Mouse (Mus musculus) left cerebral cortex, postnatal 4 days (tissue): ENCODE measurements around the gene Map2k6. TPM values are rescaled to one million over a fixed set of nuclear protein-coding genes. Genes with fewer than 3 reads are reported as not detected.
"Not testable (repeated sequence)": the region's sequence is repeated elsewhere in the genome, so short reads cannot be mapped to it uniquely, and the experiment has no call there.

Experiments
- DNase-seq: peaks from one replicate; pipeline ENCODE4 v3.0.0-alpha.2; 2022
- intact Hi-C: fragments of 180-260 bp; cut with DNase I; formaldehyde crosslinking; loops from one replicate; pipeline ENCODE4 v1.15.1; 2025
- total RNA-seq, 2 experiments: library from RNA; stranded (reverse); gene quantifications; 2 replicates each; pipeline ENCODE4 v1.2.3; 2021

The Map2k6 gene
- total RNA-seq: 10 to 100 TPM; 33.0 to 35.7 TPM

GRCm38 (mm10) chr11:110398553-110399239 lies at the start of gene Map2k6:
Gene Map2k6 (plus strand): TSS chr11:110399122.
- DNase-seq: peak; percentile 81
- intact Hi-C loops: no loop called here

DNA sequence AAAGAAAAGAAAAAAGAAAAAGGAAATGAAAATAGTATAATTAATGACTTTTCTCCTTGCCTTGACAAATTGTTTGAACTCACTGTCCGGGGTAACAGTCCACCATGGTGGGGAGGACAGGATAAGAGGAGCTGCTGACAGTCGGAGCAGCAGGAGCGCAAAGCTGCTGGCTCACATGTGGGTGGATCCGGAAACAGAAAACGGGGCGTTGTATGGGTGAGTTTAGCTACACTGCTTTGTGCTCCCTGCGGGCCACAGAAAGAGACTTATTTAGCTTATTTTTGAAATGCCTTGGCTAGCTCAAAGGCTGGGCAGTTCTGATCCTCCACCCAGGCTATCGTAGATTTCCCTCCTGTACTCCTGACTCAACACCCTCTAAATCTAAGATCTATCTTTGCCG lies 44.7 kb upstream of the Map2k6 start:
- DNase-seq: no peak
- intact Hi-C loops: loop anchor here (5.0 kb wide), 1 partner anchor 143 kb away; no protein-coding TSS in a partner anchor

- intact Hi-C loops, DNase-seq: not testable (repeated sequence)
Measured at GRCm38 (mm10) chr11:110355131-110355530, 43.8 kb upstream of the Map2k6 start.

- peak; percentile 13 for DNase-seq
- intact Hi-C loops: no loop called here
Measured at GRCm38 (mm10) chr11:110357756-110358551, 41.0 kb upstream of the Map2k6 start.

DNA sequence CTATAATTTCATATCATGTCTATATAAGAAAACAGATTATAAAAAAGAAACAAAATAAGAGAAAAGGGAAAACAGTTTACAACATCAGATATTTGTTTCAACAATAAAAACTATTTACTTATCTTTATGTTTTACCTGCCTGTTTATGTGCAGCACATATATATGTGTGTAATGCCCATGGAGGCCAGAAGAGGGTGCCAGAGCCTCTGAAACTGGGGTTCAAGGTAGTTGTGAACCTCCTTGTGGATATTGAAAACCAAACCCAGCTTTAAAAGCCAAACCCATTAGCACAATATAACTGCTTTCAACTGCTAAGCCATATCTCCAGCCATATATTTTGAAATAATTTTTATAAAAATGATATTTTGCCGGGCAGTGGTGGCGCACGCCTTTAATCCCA lies 33.9 kb upstream of the Map2k6 start:
- intact Hi-C loops: no loop called here
- DNase-seq: peak; percentile 64

GRCm38 (mm10) chr11:110366902-110367301 lies 32.0 kb upstream of the Map2k6 start:
- no peak for DNase-seq
- intact Hi-C loops: no loop called here

GRCm38 (mm10) chr11:110367638-110368037 lies 31.3 kb upstream of the Map2k6 start:
- no peak for DNase-seq
- intact Hi-C loops: no loop called here

DNA sequence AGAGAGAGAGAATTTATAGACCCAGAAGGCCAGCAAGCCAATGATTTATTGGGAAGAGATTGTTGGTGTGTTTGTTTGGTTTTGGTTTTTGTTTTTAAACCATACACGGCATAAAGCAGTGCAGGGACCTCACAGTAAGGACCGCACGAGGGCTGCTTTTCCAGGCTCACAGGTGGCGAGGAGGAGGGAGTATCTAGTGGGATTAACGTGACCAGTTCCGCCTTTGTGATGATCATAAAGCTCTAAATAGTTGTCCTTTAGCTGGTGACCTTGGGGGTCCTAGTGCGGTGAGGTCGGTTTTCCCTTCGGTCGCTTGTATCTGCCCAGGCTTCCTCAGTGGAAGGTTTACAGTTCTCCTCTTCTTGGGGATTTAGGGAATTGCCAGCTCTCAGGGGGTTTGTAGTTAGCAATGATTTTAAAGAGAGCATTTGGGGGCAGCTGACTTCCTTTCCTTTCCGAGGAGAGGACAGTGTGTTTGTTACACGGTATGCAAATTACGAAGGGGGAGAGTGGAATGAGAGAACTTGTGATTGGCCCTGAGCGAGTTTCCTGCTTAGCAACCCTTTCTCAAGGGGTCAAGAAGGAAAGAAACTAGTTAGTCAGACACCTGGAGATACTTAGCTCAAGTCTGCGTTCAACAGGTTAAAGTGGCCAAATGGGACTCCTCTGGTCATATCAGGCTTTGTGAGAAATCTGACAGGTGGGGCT lies 29.5 kb upstream of the Map2k6 start:
- intact Hi-C loops: no loop called here
- DNase-seq: no peak

DNA sequence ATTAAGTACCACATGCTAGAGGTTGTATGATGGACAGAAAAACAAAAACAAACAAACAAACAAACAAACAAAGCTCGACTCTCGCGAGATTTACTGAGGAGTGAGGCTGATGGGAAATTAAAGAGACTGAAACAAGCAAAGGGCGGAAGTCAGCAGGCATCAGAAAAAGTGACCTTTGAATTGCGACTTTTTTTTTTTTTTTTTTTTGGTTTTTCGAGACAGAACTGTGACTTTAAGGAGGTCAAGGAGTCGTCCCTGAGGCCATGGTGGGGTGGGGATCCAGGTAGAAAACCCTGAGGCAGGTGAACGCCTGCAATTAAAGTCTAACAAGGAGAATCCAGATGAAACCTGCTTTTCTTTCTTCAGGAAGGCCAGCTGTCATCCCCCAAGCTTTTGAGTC lies 27.1 kb upstream of the Map2k6 start:
- intact Hi-C loops: no loop called here
- no peak for DNase-seq

DNA sequence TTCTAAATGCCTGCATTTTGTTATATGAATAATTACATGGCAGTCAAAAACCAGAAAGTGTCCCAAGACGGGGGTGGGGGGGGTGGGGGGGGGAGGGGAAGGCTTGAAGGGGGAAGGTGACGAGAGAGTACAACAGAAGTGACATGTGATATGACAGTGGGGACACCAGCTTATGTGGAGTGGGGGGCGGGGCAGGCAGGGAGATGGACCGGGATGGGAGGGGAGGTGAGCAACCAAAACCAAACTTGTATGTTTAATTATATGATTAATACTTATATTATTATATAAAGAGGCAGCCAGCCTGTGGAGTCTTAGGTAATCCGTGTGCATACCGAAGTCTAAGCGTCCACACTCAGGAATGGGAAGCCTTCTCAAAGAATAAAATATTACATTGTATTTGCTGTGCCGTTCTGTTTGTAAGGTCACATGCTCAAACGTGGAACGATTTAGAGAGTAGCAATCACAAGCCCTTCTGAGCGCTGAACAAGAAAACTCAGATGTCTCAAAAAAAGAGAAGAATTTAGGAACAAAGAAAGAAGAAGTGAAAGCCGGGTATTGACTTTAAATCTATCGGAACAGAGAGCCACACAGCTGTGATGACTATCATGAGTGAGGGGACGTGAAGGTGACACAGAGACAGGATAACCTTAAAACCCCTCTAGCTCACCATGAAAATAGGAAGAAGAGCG lies 26.5 kb upstream of the Map2k6 start:
- no peak for DNase-seq
- intact Hi-C loops: no loop called here

DNA sequence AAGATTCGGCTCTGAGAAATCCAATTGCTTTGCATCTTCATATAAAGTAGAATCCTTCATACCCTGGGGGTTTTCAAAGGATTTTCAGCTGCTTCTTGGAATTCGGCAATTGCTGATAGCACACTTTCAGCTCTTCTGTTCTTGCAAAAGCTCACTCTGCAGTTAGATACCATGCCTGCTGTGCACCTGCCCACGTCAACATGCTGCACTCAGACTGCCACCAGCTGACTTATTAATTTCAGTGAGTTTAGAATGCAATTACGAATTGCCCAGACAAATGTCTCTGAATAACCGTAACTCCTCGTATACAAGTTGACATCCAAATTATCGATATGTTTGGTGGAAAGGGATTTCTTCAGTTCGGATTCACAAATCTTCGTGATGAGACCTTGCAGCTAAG lies 24.9 kb upstream of the Map2k6 start:
- intact Hi-C loops: no loop called here
- no peak for DNase-seq

DNA sequence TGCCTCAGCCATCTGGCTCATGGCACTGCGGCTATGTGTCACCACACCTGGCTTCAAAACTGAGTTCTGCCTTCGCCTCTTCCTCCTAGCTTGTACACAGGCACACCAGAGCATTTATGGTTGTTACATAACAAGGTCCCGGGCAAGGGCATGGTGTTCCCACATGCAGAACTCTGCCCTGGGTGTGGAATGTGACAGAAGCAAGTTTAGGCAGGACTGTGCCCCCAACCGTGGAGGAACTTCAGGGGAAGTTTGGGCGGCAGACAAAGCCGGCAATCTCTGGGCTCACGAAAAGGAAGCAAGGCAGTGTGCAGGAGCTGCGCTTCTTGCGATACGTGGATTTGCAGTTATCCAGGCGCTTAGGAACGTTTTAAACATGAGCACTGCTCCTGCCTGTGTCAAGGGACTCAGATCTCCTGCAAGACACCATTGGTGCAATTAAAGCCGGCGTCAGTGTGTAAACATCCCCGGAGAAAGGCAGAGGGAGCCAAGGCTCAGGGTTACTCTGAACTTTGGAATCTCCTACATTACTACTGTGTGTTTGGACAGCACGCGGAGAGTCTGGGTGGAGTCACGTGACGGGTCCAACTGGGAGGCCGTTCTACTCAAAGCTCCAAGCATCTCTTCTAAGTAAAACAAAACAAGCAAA lies 19.1 kb upstream of the Map2k6 start:
- intact Hi-C loops: no loop called here
- peak; percentile 24 for DNase-seq

DNA sequence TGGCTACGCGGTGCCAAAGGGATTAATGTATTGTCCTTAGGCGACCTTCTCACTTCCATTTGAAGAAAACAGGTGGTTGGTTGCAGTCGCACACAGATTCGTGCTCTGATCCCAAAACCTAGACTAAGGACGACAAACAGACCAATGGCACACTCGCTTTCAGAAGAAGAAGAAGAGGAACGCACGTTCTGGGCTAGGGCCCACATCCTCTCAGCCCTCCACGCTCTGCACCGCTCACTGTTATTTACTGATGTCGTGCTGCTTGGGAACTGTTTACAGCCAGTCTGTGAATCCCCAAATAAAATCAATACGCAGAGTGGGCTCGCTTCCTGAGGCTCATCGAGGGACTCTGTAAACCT lies 18.6 kb upstream of the Map2k6 start:
- intact Hi-C loops: no loop called here
- no peak for DNase-seq

GRCm38 (mm10) chr11:110385487-110385886 lies 13.4 kb upstream of the Map2k6 start:
- no peak for DNase-seq
- intact Hi-C loops: no loop called here

DNA sequence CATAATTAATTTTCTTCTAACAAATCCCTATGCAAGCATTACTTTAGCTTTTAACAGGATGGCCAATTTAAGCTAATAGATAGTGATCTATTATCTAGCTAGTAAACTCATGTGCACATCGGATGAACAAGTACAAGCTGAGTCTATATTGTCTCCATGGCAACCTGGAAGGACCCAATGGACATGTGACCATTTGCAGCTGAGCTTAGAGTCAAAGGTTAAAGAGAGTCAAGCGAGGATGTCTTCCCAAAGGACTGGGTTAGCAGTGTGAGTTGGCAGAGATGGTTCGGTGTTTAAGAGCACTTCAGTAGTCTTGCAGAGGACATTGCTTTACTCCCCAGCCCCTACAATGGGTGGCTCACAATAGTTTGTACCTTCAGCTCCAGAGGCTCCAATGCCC lies 6.2 kb upstream of the Map2k6 start:
- DNase-seq: no peak
- intact Hi-C loops: no loop called here

- intact Hi-C loops: no loop called here
- DNase-seq: no peak
Measured at GRCm38 (mm10) chr11:110394788-110395452, 4.0 kb upstream of the Map2k6 start.

DNA sequence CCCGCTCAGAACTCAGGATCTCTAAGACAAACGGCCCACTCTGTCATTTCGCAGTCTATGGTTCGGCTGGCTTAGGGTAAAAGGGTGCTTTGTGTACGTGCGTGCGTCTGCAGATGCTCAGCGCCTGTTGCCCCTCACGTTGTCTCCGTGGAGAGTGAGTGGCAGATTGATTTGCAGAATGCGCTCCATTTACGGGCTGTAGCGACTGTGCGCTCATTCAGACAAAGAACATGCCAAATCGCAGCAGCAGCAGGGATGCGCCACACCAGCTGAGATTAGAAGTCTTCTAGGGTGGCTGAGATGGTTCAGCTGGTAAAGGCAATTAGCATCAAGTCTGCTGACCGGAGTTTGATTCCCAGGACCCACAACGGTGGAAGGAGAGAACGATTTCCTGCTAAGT lies 2.8 kb upstream of the Map2k6 start:
- peak; percentile 14 for DNase-seq
- intact Hi-C loops: no loop called here

DNA sequence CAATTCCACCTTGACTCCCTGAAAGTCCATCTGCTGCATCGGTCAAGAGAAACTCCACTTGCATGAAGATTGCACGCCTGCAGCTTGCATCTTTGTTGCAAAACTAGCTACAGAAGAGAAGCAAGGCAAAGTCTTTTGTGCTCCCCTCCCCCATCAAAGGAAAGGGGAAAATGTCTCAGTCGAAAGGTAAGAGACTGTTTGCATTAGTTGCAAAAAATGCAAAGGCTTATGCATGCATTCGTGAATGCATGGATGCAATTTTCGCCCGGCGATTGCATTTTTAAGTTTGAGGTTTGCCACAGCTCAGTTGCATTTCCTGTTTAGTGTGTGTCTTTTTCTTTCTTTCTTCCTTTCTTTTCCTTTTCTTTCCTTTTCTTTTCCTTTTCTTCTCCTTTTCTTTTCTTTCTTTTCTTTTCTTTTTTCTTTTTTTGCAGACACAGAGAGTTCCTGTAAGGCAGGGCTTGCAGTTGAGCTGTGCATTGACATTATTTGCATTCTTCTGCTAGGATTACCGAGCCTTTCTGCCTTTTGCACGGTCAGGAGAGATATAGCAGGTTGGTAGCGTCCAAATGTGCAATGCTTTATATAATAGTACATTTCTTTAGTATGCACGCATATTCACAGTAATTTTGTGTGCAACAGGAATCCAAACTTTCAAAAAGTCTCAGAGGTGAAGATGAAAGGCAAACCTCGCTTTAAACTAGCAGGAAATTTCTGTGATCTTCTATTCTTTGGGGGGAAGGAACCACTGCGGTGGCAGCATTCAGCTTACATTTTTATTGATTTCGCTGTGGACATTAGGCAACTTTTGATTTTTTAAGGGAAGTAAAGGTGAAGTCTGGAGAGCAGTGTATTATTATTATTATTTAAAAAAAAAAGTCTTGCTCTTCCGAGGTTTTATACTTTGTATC lies 573 bp downstream of the Map2k6 start:
- intact Hi-C loops: no loop called here
- DNase-seq: no peak

DNA sequence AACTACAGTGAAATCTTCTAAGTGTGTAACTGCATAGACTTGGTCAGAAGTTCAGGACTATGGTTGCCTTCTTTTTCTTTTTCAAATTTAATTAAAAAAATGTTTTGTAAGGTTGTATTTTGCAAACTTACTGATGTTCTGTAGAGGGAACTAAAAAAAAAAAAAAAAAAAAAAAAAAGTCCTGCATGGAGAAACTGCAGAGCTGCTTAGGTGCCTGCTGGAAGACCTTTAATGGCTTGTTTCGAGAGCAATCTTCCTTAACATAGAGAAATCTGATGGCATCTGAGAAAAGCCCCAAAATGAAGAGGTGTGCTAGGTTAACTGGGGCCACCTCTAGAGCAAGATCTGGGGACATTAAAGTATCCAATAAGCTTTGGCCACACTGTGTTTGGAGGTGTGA lies 1.4 kb downstream of the Map2k6 start:
- intact Hi-C loops: no loop called here
- DNase-seq: no peak
